Mouse (Mus musculus): Measurements from ENCODE around the gene Coa3. TPM values are rescaled to one million over a fixed set of nuclear protein-coding genes. Genes with fewer than 3 reads are reported as not detected.

The Coa3 gene
- total RNA-seq, 2 experiments from 2014 or later = 69.2 to 75.4 TPM

Other genes starting within 250 kb of the Coa3 start
- 10 to 100 TPM; 36.3 to 47.0 TPM for gene Naglu, start 209.1 kb downstream of the Coa3 start, total RNA-seq (2021)
- 1 to 10 TPM; 1.5 to 3.3 TPM for gene Hsd17b1, start 200.7 kb downstream of the Coa3 start, total RNA-seq (2021)
- 100 to 1,000 TPM in 1 of 2 experiments, 10 to 100 TPM in 1; 71.3 to 111 TPM for gene Coasy, start 196.5 kb downstream of the Coa3 start, total RNA-seq (2021)
- gene Mlx, start 191.8 kb downstream of the Coa3 start, total RNA-seq (2021) = 10 to 100 TPM; 50.1 to 63.1 TPM
- gene Psmc3ip, start 183.7 kb downstream of the Coa3 start, total RNA-seq (2021) = 1 to 10 TPM; 5.8 to 6.6 TPM
- 10 to 100 TPM; 53.2 to 57.2 TPM for gene Retreg3, start 159.2 kb downstream of the Coa3 start, total RNA-seq (2021)
- gene Tubg1, start 159.2 kb downstream of the Coa3 start, total RNA-seq (2021) = 10 to 100 TPM; 41.3 to 42.7 TPM
- gene Tubg2, start 123.2 kb downstream of the Coa3 start, total RNA-seq (2021) = 1 to 10 TPM; 5.9 to 7.0 TPM
- gene Cntnap1, start 108.6 kb downstream of the Coa3 start, total RNA-seq (2021) = 1 to 10 TPM; 4.6 to 4.9 TPM
- 10 to 100 TPM; 21.5 to 30.0 TPM for gene Plekhh3, start 107.8 kb downstream of the Coa3 start, total RNA-seq (2021)
- gene Ccr10, start 103.7 kb downstream of the Coa3 start, total RNA-seq (2021) = under 1 TPM in 1 of 2 experiments, not detected in 1; 0.43 TPM
- gene Ezh1, start 52.7 kb downstream of the Coa3 start, total RNA-seq (2021) = 10 to 100 TPM; 30.0 to 37.7 TPM
- gene Ramp2, start 33.1 kb downstream of the Coa3 start, total RNA-seq (2021) = 10 to 100 TPM; 39.5 to 61.8 TPM
- gene Vps25, start 25.4 kb downstream of the Coa3 start, total RNA-seq (2021) = 100 to 1,000 TPM in 1 of 2 experiments, 10 to 100 TPM in 1; 90.6 to 121 TPM
- gene Wnk4, start 18.5 kb downstream of the Coa3 start, total RNA-seq (2021) = 1 to 10 TPM; 1.5 to 2.5 TPM
- under 1 TPM; 0.23 to 0.26 TPM for gene Cntd1, start 102 bp downstream of the Coa3 start, total RNA-seq (2021)
- gene Becn1, start 23.2 kb upstream of the Coa3 start, total RNA-seq (2021) = 100 to 1,000 TPM; 150 to 159 TPM
- 100 to 1,000 TPM; 122 to 145 TPM for gene Psme3, start 37.1 kb upstream of the Coa3 start, total RNA-seq (2021)
- gene Aoc2, start 45.9 kb upstream of the Coa3 start, total RNA-seq (2021) = 1 to 10 TPM; 4.6 to 7.1 TPM
- 10 to 100 TPM; 40.4 to 67.8 TPM for gene Aoc3, start 51.5 kb upstream of the Coa3 start, total RNA-seq (2021)
- 1 to 10 TPM; 2.9 to 6.4 TPM for gene G6pc, start 88.4 kb upstream of the Coa3 start, total RNA-seq (2021)
- 10 to 100 TPM; 30.1 to 35.2 TPM for gene Aarsd1, start 138.5 kb upstream of the Coa3 start, total RNA-seq (2021)
- gene Gm27029, start 145.7 kb upstream of the Coa3 start, total RNA-seq (2021) = 1 to 10 TPM; 2.6 to 5.6 TPM
- 10 to 100 TPM; 24.1 to 26.7 TPM for gene Rundc1, start 146.0 kb upstream of the Coa3 start, total RNA-seq (2021)
- gene Ptges3l, start 146.2 kb upstream of the Coa3 start, total RNA-seq (2021) = 1 to 10 TPM; 2.6 to 3.4 TPM
- gene Rpl27, start 163.2 kb upstream of the Coa3 start, total RNA-seq (2021) = 10 to 100 TPM; 77.7 to 94.3 TPM
- 10 to 100 TPM; 39.1 to 41.8 TPM for gene Ifi35, start 169.3 kb upstream of the Coa3 start, total RNA-seq (2021)
- gene Rnd2, start 185.9 kb upstream of the Coa3 start, total RNA-seq (2021) = 10 to 100 TPM; 10.2 to 11.6 TPM
- 100 to 1,000 TPM; 123 to 141 TPM for gene Vat1, start 187.1 kb upstream of the Coa3 start, total RNA-seq (2021)